Mouse (Mus musculus) ES-Bruce4 (cell line): ENCODE data around the gene Mad2l1bp. TPM values are rescaled to one million over a fixed set of nuclear protein-coding genes. Genes with fewer than 3 reads are reported as not detected.

Experiments
- H3K27ac ChIP-seq: 2 replicates; pipeline ENCODE4 v1.5.1; 2012; ENCODE audit warnings: low read length, inconsistent platforms; ENCODE audit not compliant: insufficient read depth
- H3K27me3 ChIP-seq: 2 replicates; pipeline ENCODE4 v1.6.1; 2012; ENCODE audit warnings: mild to moderate bottlenecking, low read length, inconsistent platforms; ENCODE audit not compliant: control insufficient read depth, poor library complexity, insufficient read depth, severe bottlenecking
- H3K36me3 ChIP-seq: 2 replicates; pipeline ENCODE4 v1.6.1; 2012; ENCODE audit warnings: inconsistent platforms, mild to moderate bottlenecking, low read length, moderate library complexity; ENCODE audit not compliant: control insufficient read depth, poor library complexity, insufficient read depth, severe bottlenecking
- H3K4me1 ChIP-seq: one replicate; pipeline ENCODE4 v1.8.1; 2011; ENCODE audit warnings: low read length; ENCODE audit not compliant: control insufficient read depth, insufficient read depth
- H3K4me3 ChIP-seq: 2 replicates; pipeline ENCODE4 v1.5.1; 2011; ENCODE audit warnings: low read depth, mild to moderate bottlenecking, low read length
- H3K9ac ChIP-seq: 2 replicates; pipeline ENCODE4 v1.6.1; 2012; ENCODE audit warnings: low read depth, mild to moderate bottlenecking, inconsistent platforms; ENCODE audit not compliant: poor library complexity, severe bottlenecking
- H3K9me3 ChIP-seq: replicated peaks from 2 replicates; pipeline ENCODE4 v1.6.1; 2012; ENCODE audit warnings: mild to moderate bottlenecking, low read length, inconsistent platforms; ENCODE audit not compliant: control insufficient read depth, poor library complexity, insufficient read depth, severe bottlenecking
- CTCF ChIP-seq: IDR thresholded peaks from one replicate; pipeline ENCODE4 v1.8.1; 2011; ENCODE audit warnings: low read depth, low read length
- EP300 ChIP-seq: IDR thresholded peaks from 2 replicates; pipeline ENCODE4 v1.6.1; 2011; ENCODE audit warnings: low read depth, low read length; ENCODE audit not compliant: insufficient read depth
- POLR2A ChIP-seq: IDR thresholded peaks from one replicate; pipeline ENCODE4 v1.8.1; 2011; ENCODE audit warnings: low read length; ENCODE audit not compliant: insufficient read depth
- polyA plus RNA-seq: library from polyadenylated mRNA; stranded (reverse); fragments of >200 nt; gene quantifications from 2 replicates; pipeline ENCODE4 v1.2.4, GENCODE M21; 2011; ENCODE audit warnings: low read depth; ENCODE audit not compliant: missing spikeins, insufficient read depth, insufficient read length

Mad2l1bp gene
- polyA plus RNA-seq, 1 experiment = 10.3 TPM

DNA sequence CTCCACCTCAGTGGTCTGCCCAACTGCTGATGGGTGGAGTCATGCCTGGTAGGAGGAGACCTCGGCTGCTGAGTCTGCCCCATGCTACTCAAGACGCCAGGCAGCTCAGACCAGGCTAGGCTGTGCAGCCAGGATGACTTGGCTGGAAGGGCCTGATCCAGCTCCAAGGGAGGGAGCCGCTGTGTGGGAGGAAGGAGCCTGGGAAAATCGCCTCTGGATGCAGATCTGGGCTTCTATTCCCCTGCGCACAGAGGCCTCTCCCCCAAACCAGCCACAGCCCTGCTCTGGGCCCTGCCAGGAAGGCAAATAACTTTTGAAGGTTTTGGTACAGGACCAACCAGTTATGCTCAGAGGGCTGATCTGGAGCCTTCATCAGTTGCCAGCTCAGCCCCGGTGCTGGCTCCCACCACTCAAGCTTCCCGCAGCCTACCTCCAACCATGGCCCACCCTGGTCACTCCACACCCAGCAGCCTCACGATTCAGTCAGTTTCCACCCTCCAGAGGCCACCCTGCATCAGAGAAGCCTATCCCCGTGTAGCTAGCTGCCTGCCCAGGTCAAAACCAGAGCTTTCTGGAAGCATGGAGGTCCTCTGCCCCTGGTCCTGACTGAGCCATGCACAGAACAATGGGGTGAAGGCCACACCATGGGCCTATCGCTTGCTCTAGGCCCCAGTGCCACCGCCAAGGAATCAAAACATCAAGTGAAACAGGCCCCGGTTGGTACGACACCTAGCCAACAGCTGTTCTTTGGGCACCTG is 23.4 kb downstream of the Mad2l1bp start:
- Histone ChIP-seq H3K36me3 (peaks cover 7% of the 10 kb centered on the region), H3K9ac (no peak overlapping the region), H3K9me3 (no peaks in the 10 kb centered on the region), H3K4me3 (no peak overlapping the region), H3K4me1 (peaks cover 2% of the 10 kb centered on the region), H3K27me3 (no peaks in the 10 kb centered on the region), H3K27ac (no peak overlapping the region)
- TF ChIP-seq POLR2A (no peak), CTCF (no peak), EP300 (no peak)

DNA sequence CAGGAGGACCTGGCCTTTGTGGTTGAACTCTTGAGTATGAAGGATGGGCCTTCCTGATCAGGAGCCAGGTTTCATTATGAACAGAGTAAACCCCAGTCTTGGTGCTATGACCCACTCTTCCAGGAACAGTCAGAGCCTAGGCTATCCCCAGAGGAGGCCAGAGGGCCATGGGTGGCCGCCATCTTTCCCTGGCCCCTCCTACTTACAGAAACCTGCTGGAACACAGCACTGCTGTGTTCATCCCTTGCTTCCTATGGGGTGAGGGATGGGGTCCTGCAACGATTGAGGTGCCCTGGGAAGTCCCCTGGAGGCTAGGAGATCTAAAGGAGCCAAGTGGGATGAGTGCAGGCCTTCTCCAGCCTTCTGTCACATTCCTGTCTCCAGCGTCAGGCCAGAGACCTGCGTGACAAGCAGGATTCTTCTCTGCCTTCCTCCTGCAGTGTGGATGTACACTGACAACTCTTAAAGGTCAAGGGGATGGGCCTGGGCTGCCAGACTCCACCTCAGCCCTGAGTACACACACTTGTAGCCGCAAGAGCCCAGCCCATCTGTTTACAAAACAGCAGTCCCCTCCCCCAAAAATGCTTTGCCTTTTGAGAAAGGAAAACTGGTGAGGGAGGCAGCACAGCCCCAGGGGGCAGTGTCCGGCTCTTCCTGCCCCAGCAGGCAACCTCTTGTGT is 25.4 kb downstream of the Mad2l1bp start:
- H3K9me3 ChIP-seq = no peaks in the 10 kb centered on the region
- peaks cover 2% of the 10 kb centered on the region for H3K4me1 ChIP-seq
- H3K27me3 ChIP-seq = no peaks in the 10 kb centered on the region
- H3K4me3 ChIP-seq = no peak overlapping the region
- TF ChIP-seq EP300 = no peak
- H3K27ac ChIP-seq = no peak overlapping the region
- no peak overlapping the region for H3K9ac ChIP-seq
- peaks cover 19% of the 10 kb centered on the region for H3K36me3 ChIP-seq

DNA sequence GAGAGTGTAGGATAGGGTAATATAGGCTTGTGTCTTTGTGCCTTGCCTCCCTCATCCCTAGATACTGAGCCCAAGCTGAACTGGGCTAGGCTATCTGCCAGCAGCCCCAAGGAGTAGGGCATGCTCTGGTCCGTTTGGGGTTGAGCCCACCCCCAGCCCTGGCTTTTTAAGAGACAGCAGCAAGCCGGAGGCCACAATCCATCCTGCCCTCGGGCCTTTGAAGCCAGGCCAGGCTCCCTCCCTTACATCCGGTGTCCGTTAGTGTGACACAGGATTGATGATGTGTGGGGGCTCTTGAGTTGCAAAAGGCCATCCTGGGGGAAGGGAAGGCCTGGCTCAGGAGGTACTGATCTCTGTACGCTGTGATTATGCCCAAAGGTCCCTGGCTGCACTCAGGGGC is 26.7 kb downstream of the Mad2l1bp start:
- Histone ChIP-seq H3K36me3 (peaks cover 25% of the 10 kb centered on the region), H3K27ac (no peak overlapping the region), H3K4me3 (no peak overlapping the region), H3K9me3 (no peaks in the 10 kb centered on the region), H3K27me3 (no peaks in the 10 kb centered on the region), H3K9ac (no peak overlapping the region), H3K4me1 (peaks cover 2% of the 10 kb centered on the region)
- TF ChIP-seq EP300 = no peak

DNA sequence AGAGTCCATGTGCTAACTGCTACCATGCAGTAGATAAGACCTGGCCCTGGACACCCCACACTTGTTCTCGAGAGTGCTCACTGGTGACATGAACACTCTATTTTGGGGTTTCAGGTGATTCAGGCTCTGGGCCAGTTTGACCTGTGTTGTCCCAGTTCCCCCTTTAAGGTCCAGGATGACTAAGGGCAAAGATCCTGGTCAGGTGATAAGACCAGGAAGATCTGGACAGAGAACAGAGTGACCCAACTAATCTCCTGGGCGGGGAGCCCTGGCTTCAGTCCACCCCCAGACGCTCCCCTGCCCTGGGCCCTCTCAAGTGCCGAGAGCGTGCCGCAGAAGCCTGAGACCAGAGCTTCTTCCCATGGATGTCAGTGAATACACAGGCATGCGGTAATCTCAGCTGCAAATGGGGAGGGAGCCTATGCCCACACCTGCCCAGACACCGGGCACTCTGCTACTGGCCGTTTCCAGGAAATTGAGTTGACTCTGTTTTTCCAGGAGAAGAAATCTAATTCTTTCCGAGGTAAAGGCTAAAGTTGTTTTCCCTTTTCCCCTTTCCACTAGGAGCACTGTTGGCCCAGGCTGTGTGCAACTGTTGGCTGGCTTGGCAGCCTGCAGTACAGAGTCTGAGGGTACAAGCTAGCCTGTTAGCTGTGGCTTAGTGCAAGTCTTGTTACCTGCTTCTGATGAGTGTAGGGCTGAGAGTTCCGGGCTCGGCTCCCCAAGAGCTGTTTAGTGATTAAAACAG is 29.2 kb downstream of the Mad2l1bp start:
- Histone ChIP-seq H3K4me3 (no peak overlapping the region), H3K27me3 (no peaks in the 10 kb centered on the region), H3K4me1 (peaks cover 2% of the 10 kb centered on the region), H3K27ac (no peak overlapping the region), H3K9me3 (no peaks in the 10 kb centered on the region), H3K36me3 (peaks cover 27% of the 10 kb centered on the region), H3K9ac (no peak overlapping the region)
- TF ChIP-seq CTCF (no peak), POLR2A (no peak)

DNA sequence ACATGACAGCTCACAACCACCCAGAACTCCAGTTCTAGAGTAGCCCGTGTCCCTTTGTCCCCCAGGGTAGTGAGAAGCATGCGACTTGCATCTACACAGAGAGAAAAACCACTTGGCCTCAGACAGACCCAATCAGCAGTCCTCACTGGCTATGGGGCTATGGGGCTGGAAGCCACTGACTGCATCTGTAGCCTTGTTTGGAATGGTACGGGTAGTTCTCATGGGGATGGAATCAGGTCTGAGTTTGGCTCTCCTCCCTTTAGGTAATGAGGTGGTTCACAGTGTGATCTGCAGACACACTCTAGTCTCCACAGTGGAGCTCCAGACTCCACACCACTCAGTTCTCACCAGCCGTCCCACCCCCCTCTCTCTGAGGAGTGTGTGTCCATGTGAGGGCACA is 30.1 kb downstream of the Mad2l1bp start:
- Histone ChIP-seq H3K4me1 (peaks cover 2% of the 10 kb centered on the region), H3K4me3 (no peak overlapping the region), H3K27me3 (no peaks in the 10 kb centered on the region), H3K36me3 (peaks cover 27% of the 10 kb centered on the region), H3K9me3 (no peaks in the 10 kb centered on the region), H3K9ac (no peak overlapping the region), H3K27ac (no peak overlapping the region)
- TF ChIP-seq EP300 = no peak
- TF ChIP-seq CTCF = no peak
- no peak for TF ChIP-seq POLR2A

DNA sequence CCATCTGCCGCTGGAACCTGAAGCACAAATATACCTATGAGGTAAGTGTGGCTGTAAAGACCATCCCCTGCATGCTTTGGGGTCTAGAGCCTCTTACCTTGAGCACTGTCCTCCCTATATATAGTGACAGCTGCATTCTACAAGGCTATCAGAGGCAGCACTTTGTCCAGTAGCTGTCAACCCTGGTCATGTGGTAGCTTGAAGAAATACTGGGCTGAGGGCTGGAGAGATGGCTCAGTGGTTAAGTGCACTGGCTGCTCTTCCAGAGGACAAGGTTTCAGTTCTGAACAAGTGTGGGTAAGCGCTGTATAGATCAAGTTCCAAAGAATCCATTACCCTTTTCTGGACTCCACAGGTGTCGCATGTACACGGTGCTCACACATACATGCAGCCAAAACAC is 30.6 kb downstream of the Mad2l1bp start:
- no peaks in the 10 kb centered on the region for H3K9me3 ChIP-seq
- H3K27me3 ChIP-seq = no peaks in the 10 kb centered on the region
- no peak overlapping the region for H3K27ac ChIP-seq
- H3K36me3 ChIP-seq = peaks cover 27% of the 10 kb centered on the region
- H3K4me3 ChIP-seq = no peak overlapping the region
- H3K9ac ChIP-seq = no peak overlapping the region
- H3K4me1 ChIP-seq = no peaks in the 10 kb centered on the region
- no peak for TF ChIP-seq EP300
